Mouse (Mus musculus) right cerebral cortex, postnatal 10 days (tissue): ENCODE results near the gene Eef2k.
"Not testable (repeated sequence)": the region's sequence is repeated elsewhere in the genome, so short reads cannot be mapped to it uniquely, and the experiment has no call there.

Experiments used
- DNase-seq, 2 experiments: peaks; one replicate each; pipeline ENCODE4 v3.0.0; 2021; ENCODE audit warnings: low spot score in 2 of 2

Gene Eef2k

GRCm38 (mm10) chr7:120940343-120940742 is 97.7 kb downstream of the Eef2k start:
- no peak for DNase-seq

- no peak for DNase-seq
These were observed 98.6 kb downstream of the Eef2k start for GRCm38 (mm10) chr7:120941214-120941613.

DNA sequence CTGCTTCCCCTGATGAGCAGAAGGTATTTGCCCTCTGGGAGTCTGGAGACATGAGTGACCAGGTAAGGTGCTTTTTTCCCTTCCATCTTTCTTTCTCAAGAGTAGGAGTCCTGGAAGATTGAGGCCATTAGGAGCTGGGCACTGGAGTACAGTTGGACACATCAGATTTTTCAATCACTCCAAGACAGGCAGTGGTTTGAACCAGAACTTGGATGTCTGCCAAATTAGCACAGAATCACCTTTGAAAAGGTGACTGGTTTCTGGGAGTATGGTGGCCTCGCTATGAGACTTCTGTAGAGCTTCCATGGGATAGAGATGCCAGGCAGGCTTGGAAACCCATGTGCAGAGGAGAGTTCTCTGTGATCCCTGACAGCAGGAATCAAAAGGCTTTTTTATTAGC is 99.9 kb downstream of the Eef2k start:
- no peak for DNase-seq

- DNase-seq = no peak
These were observed 101.4 kb downstream of the Eef2k start for GRCm38 (mm10) chr7:120943936-120944509.

- DNase-seq = not testable (repeated sequence)
These were observed 111.0 kb downstream of the Eef2k start for GRCm38 (mm10) chr7:120953591-120953990.
